Mouse (Mus musculus) CD4-positive, CD25-positive, alpha-beta regulatory T cell, adult 4 months (primary cell): Measurements from ENCODE around the gene Snx9. TPM values are rescaled to one million over a fixed set of nuclear protein-coding genes. Genes with fewer than 3 reads are reported as not detected.

ENCODE experiments used
- ATAC-seq: one replicate; pipeline ENCODE4 v1.8.0; 2017
- polyA plus RNA-seq, 2 experiments: library from polyadenylated mRNA; unstranded; fragments of 100-300 nt; shearing (Covaris generic); gene quantifications; one replicate each; pipeline ENCODE4 v1.2.1; 2017

Gene Snx9
- polyA plus RNA-seq, 2 experiments from 2014 or later, result 4.3 to 4.9 TPM

- no peak for ATAC-seq
These were observed 45.2 kb downstream of the Snx9 start for GRCm38 (mm10) chr17:5886181-5886810.

GRCm38 (mm10) chr17:5886943-5887800, 46.0 kb downstream of the Snx9 start:
- ATAC-seq, result peak; percentile 80

GRCm38 (mm10) chr17:5890429-5890828, 49.3 kb downstream of the Snx9 start:
- ATAC-seq, result peak; percentile 44

GRCm38 (mm10) chr17:5891933-5892683, 51.0 kb downstream of the Snx9 start:
- no peak for ATAC-seq

GRCm38 (mm10) chr17:5893092-5893491, 52.0 kb downstream of the Snx9 start:
- ATAC-seq, result no peak

- no peak for ATAC-seq
These were observed 52.5 kb downstream of the Snx9 start for GRCm38 (mm10) chr17:5893574-5894148.

GRCm38 (mm10) chr17:5896066-5896465, 54.9 kb downstream of the Snx9 start:
- ATAC-seq, result no peak

- no peak for ATAC-seq
These were observed 55.5 kb downstream of the Snx9 start for GRCm38 (mm10) chr17:5896607-5897006.

- ATAC-seq, result no peak
These were observed 56.4 kb downstream of the Snx9 start for GRCm38 (mm10) chr17:5897326-5898200.

- ATAC-seq, result no peak
These were observed 58.1 kb downstream of the Snx9 start for GRCm38 (mm10) chr17:5899251-5899650.

- no peak for ATAC-seq
These were observed 60.3 kb downstream of the Snx9 start for GRCm38 (mm10) chr17:5901381-5901780.

- no peak for ATAC-seq
These were observed 62.6 kb downstream of the Snx9 start for GRCm38 (mm10) chr17:5903630-5904301.

- ATAC-seq, result no peak
These were observed 68.6 kb downstream of the Snx9 start for GRCm38 (mm10) chr17:5909681-5910080.

- no peak for ATAC-seq
These were observed 70.5 kb downstream of the Snx9 start for GRCm38 (mm10) chr17:5911591-5911990.

- no peak for ATAC-seq
These were observed 71.7 kb downstream of the Snx9 start for GRCm38 (mm10) chr17:5912797-5913196.

- no peak for ATAC-seq
These were observed 73.1 kb downstream of the Snx9 start for GRCm38 (mm10) chr17:5914217-5914616.

- ATAC-seq, result no peak
These were observed 80.8 kb downstream of the Snx9 start for GRCm38 (mm10) chr17:5921954-5922353.

GRCm38 (mm10) chr17:5923281-5923680, 82.2 kb downstream of the Snx9 start:
- ATAC-seq, result no peak

- ATAC-seq, result no peak
These were observed 83.1 kb downstream of the Snx9 start for GRCm38 (mm10) chr17:5924238-5924637.

- ATAC-seq, result no peak
These were observed 85.6 kb downstream of the Snx9 start for GRCm38 (mm10) chr17:5926710-5927109.

GRCm38 (mm10) chr17:5929031-5929430, 87.9 kb downstream of the Snx9 start:
- ATAC-seq, result no peak
